Mouse (Mus musculus) stomach, embryonic 16.5 days (tissue): ENCODE data around the gene Tnnt1. TPM values are rescaled to one million over a fixed set of nuclear protein-coding genes. Genes with fewer than 3 reads are reported as not detected.
"Not testable (repeated sequence)": the region's sequence is repeated elsewhere in the genome, so short reads cannot be mapped to it uniquely, and the experiment has no call there.

ENCODE experiments used
- ATAC-seq: fragments of 200-750 bp; cut with Nextera tagmentation; 2 replicates; pipeline ENCODE4 v1.8.0; 2017; ENCODE audit warnings: moderate number of reproducible peaks, moderate TSS enrichment; ENCODE audit not compliant: insufficient read depth, low FRiP score
- H3K27ac ChIP-seq: fragments of 300-500 bp; sonication (generic); 2 replicates; pipeline ENCODE4 v1.5.1; 2014; ENCODE audit warnings: low read length
- H3K27me3 ChIP-seq: fragments of 300-500 bp; sonication (generic); 2 replicates; pipeline ENCODE4 v1.6.1; 2014; ENCODE audit warnings: low read length, control low read depth, mixed read lengths; ENCODE audit not compliant: control insufficient read depth, insufficient read depth
- H3K36me3 ChIP-seq: fragments of 300-500 bp; sonication (generic); 2 replicates; pipeline ENCODE4 v1.6.1; 2014; ENCODE audit warnings: low read length; ENCODE audit not compliant: control insufficient read depth, insufficient read depth
- H3K4me1 ChIP-seq: fragments of 300-500 bp; sonication (generic); 2 replicates; pipeline ENCODE4 v1.6.1; 2014; ENCODE audit warnings: low read length, control low read depth, mixed read lengths; ENCODE audit not compliant: control insufficient read depth, insufficient read depth
- H3K4me2 ChIP-seq: fragments of 300-500 bp; sonication (generic); 2 replicates; pipeline ENCODE4 v1.6.1; 2014; ENCODE audit warnings: low read depth, low read length, mixed read lengths
- H3K4me3 ChIP-seq: fragments of 300-500 bp; sonication (generic); replicated peaks from 2 replicates; pipeline ENCODE4 v1.5.1; 2014; ENCODE audit warnings: mild to moderate bottlenecking, low read length
- H3K9ac ChIP-seq: fragments of 300-500 bp; sonication (generic); 2 replicates; pipeline ENCODE4 v1.6.1; 2014; ENCODE audit warnings: low read length
- H3K9me3 ChIP-seq: fragments of 300-500 bp; sonication (generic); replicated peaks from 2 replicates; pipeline ENCODE4 v1.6.1; 2016; ENCODE audit warnings: low read length, control low read depth; ENCODE audit not compliant: control insufficient read depth
- WGBS: fragments of 180-500 bp; shearing (Covaris S2); extraction: QIAGEN DNeasy Blood & Tissue Kit; methylation state at CpG from one replicate; pipeline ENCODE4 v1.1.7; 2014; 5-methylcytosine and 5-hydroxymethylcytosine counted together
- polyA plus RNA-seq: library from polyadenylated mRNA; unstranded; fragments of >200 nt; fragmentation: Nextera tagmentation; extraction: Ambion mirVana; gene quantifications from 2 replicates; pipeline ENCODE4 v1.2.1, GENCODE M21; 2015

Gene Tnnt1
- polyA plus RNA-seq, 1 experiment from 2014 or later, result 111 TPM

GRCm38 (mm10) chr7:4524212-4524922, 8.2 kb upstream of the Tnnt1 start, which contains the start of gene Tnni3:
Gene Tnni3 (minus strand): TSS chr7:4524229.
- H3K27ac ChIP-seq, ATAC-seq, H3K4me2 ChIP-seq, H3K9me3 ChIP-seq, H3K4me3 ChIP-seq, H3K9ac ChIP-seq, H3K27me3 ChIP-seq, H3K4me1 ChIP-seq, H3K36me3 ChIP-seq: not testable (repeated sequence)
- 68% methylated on average over 15 of the region's 15 CpGs for WGBS

DNA sequence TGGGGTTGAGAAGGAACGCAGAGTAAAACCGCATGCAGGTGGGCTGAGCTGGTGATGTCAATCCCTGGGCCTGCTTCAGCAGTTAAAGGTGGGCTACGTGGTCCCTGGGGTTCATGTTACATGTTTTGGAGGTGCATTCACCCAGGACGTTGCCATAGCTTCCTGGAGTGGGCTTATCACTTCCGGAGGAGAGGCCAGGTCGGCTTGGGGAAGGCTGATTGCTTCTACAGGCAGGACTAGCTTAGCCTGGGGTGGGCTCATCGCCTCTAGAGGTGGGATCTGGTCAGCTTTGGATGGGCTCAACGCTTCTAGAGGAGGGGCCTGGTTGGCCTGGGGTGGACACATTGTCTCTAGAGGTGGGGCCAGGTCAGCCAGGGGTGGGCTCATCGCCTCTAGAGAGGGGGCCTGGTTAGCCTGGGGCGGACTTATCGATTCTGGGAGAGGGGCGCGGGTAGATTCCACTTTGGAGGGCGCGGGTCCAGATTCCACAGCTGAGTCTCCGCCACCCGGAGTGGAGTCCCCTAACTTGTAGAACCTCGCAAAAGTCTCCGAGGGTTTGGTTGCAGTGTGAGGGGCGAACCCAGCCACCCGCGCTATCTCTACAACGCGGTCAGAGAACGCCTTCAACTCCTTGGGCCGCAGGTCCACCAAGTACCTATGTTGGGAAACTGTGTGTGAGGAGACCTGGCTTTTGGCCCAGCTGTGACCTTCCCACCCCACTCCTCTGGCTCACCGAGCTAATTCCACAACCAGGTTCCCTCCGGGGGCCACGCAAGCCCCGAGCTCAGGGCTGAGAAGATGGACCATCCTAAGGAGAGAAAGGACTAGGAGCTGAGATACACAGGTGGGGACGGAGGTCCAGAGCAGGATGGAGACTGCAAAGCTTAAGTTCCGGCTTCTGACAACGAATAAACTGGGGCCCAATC, 7.3 kb upstream of the Tnnt1 start:
- no peak overlapping the region for H3K9ac ChIP-seq
- H3K36me3 ChIP-seq, result no peaks in the 10 kb centered on the region
- H3K4me1 ChIP-seq, result peaks cover 4% of the 10 kb centered on the region; the same call in 1 of the 2 replicates
- no peak for ATAC-seq
- no peak overlapping the region for H3K4me3 ChIP-seq
- no peak overlapping the region for H3K27ac ChIP-seq
- 88% methylated on average over 33 of the region's 33 CpGs for WGBS
- no peak overlapping the region for H3K4me2 ChIP-seq
- no peaks in the 10 kb centered on the region for H3K27me3 ChIP-seq
- no peaks in the 10 kb centered on the region for H3K9me3 ChIP-seq

DNA sequence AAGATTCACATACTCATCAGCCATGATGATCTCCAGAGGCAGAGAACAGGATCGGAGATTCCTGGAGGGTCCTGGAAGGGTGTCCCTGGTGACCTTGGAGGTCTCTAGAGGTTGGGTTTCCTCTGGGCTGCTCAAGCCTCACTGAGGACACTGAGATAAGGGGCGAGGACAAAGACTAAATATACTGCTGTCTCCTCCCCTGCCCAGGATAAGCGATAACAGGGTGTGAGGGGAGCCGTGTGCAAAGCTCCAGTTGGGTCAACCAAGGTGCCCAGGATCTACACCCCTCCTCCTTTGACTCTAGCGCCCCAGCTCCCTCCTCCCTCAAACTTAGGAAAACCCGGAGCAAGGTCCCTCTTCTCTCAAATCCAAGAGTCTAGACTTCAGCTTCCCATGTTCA, 6.1 kb upstream of the Tnnt1 start:
- WGBS, result 70% methylated on average over 6 of the region's 6 CpGs
- Histone ChIP-seq H3K9ac (no peak overlapping the region), H3K36me3 (no peaks in the 10 kb centered on the region), H3K4me3 (no peak overlapping the region), H3K4me2 (no peak overlapping the region), H3K27me3 (no peaks in the 10 kb centered on the region), H3K9me3 (no peaks in the 10 kb centered on the region), H3K27ac (no peak overlapping the region), H3K4me1 (peaks cover 4% of the 10 kb centered on the region; the same call in 1 of the 2 replicates)
- ATAC-seq, result no peak

DNA sequence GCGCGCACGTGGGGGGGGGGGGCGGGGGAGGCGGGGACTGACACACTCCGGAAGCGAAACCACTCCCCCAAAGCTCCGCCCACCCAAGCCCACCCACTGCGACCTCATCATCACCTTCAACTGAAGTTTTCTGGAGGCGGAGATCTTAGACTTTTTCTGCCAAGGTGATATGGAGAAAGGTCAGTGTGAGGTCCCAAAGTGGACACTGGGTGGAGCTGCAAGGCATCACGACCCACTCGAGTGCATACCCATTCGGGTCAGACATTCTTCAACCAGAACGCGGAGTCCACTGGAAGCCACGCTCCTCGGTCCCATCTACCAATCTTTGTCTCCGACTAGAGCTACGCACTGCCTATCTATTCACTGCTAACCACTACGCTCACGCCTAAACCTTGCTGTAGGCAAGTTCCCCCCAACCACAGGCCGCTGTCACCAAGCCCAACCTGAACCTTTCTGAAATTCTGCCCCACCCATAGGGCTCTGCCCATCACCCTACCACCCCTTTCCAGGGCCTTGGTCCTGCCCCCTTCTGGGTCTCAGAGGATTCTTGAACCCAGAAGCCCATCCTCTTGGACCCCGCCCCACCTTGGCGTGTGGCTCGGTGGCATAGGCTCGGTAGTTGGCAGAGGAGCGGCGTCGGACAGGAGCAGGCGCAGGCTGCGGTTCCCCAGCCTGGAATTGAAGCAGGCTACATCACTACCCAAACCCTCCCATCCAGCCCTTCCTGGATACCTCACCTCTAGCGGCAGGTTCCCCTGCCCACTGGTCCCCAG, 5.2 kb upstream of the Tnnt1 start:
- Histone ChIP-seq H3K27ac (no peak overlapping the region), H3K9me3 (no peaks in the 10 kb centered on the region), H3K4me3 (peak overlapping the region; percentile 34), H3K4me1 (peaks cover 4% of the 10 kb centered on the region; the same call in 1 of the 2 replicates), H3K9ac (peak overlapping the region; percentile 28; the same call in 1 of the 2 replicates), H3K27me3 (no peaks in the 10 kb centered on the region), H3K4me2 (peak overlapping the region; percentile 56), H3K36me3 (no peaks in the 10 kb centered on the region)
- WGBS, result 29% methylated on average over 32 of the region's 32 CpGs
- ATAC-seq, result no peak

DNA sequence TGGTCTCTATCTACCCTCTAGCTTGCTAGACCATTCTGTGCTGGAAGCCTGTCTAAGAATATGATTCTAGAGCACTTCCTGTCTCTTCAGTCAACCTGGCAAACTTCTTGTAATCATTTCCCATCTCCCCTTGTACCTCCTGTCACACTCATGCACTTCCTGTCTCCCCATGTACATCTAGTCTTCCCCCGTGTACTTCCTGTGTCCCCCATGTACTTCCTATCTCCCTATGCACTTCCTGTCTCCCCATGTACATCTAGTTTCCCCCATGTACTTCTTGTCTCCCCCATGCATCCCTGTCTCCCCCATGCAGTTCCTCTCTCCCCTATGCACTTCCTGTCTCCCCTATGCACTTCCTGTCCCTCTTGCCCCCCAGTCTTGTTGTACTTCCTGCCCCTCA, 2.3 kb upstream of the Tnnt1 start:
- Histone ChIP-seq H3K9ac (no peak overlapping the region), H3K27ac (no peak overlapping the region), H3K4me1 (peaks cover 13% of the 10 kb centered on the region), H3K36me3 (no peaks in the 10 kb centered on the region), H3K9me3 (no peaks in the 10 kb centered on the region), H3K4me3 (no peak overlapping the region), H3K27me3 (no peaks in the 10 kb centered on the region), H3K4me2 (no peak overlapping the region)
- ATAC-seq, result no peak
- WGBS, result 66% methylated on average over 1 of the region's 1 CpGs

DNA sequence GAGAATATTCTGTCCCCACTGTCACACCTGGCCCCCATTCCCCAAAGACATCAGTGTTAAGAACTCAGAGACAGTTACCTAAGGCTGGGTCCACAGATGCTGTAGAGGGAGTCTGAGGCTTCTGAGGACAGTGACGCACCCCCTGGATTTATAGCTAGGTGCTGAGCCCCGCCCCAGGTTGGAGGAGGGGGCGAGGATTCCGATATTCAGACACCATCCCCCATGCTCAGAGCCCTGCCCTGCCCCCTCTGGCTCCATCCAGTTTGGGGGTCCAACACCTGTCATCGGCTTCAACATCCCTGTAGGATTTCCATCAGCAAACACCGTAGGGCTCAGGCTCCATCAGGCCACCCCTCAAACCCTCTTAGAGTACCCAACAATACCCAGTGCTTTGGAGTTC, 329 bp downstream of the Tnnt1 start:
- Histone ChIP-seq H3K27ac (no peak overlapping the region), H3K4me2 (no peak overlapping the region), H3K36me3 (no peaks in the 10 kb centered on the region), H3K27me3 (no peaks in the 10 kb centered on the region), H3K9me3 (no peaks in the 10 kb centered on the region), H3K9ac (0 out of 2 replicates have a peak overlapping the region, but pooled peaks have one; percentile 26), H3K4me1 (peaks cover 13% of the 10 kb centered on the region), H3K4me3 (no peak overlapping the region)
- ATAC-seq, result no peak
- WGBS, result 59% methylated on average over 6 of the region's 6 CpGs

GRCm38 (mm10) chr7:4513829-4514712, 2.1 kb downstream of the Tnnt1 start:
- 32% methylated on average over 6 of the region's 6 CpGs for WGBS

DNA sequence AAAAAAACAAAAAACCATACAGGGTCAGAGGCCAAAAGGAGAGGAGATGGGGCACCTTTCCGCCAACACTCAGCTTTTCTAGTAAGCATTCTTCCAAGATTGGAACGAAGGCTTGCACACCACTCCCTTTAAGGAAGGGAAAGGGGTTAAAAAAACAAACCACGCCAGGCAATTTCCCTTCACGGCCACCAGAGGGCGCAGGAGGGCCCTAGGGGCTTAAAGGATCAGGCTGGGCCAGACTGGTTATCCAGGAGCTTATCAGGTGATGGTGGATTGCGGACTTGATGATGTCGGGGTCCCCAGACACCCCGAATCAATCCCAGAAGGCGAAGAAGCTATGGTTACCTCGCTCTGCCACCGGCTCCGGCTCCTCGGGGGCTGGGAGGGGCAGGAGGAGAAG, 2.9 kb downstream of the Tnnt1 start:
- Histone ChIP-seq H3K27me3 (no peaks in the 10 kb centered on the region), H3K4me2 (no peak overlapping the region), H3K27ac (no peak overlapping the region), H3K9ac (no peak overlapping the region; the same call in 1 of the 2 replicates), H3K4me3 (no peak overlapping the region), H3K36me3 (no peaks in the 10 kb centered on the region), H3K9me3 (no peaks in the 10 kb centered on the region), H3K4me1 (peaks cover 17% of the 10 kb centered on the region)
- ATAC-seq, result no peak
- 34% methylated on average over 13 of the region's 13 CpGs for WGBS

More at GRCm38 (mm10) chr7:4513829-4514712, 2.1 kb downstream of the Tnnt1 start:
- Histone ChIP-seq H3K4me3 (no peak overlapping the region), H3K4me2 (no peak overlapping the region; the same call in 1 of the 2 replicates), H3K27me3 (no peaks in the 10 kb centered on the region), H3K4me1 (peaks cover 17% of the 10 kb centered on the region), H3K9me3 (no peaks in the 10 kb centered on the region), H3K36me3 (no peaks in the 10 kb centered on the region), H3K9ac (peak overlapping the region; percentile 51), H3K27ac (peak overlapping the region; percentile 64)
- peak; percentile 56 for ATAC-seq
